Mouse (Mus musculus) neural tube, embryonic 15.5 days (tissue): ENCODE results near the gene Nadk2. TPM values are rescaled to one million over a fixed set of nuclear protein-coding genes. Genes with fewer than 3 reads are reported as not detected.

ENCODE experiments used
- ATAC-seq: fragments of 200-750 bp; cut with Nextera tagmentation; 2 replicates; pipeline ENCODE4 v1.8.0; 2017; ENCODE audit warnings: mild to moderate bottlenecking, moderate TSS enrichment, moderate library complexity; ENCODE audit not compliant: low FRiP score
- H3K27ac ChIP-seq: fragments of 300-500 bp; sonication (generic); replicated peaks from 2 replicates; pipeline ENCODE4 v1.5.1; 2015; ENCODE audit warnings: mild to moderate bottlenecking, inconsistent platforms
- H3K27me3 ChIP-seq: fragments of 300-500 bp; sonication (generic); replicated peaks from 2 replicates; pipeline ENCODE4 v1.6.1; 2015; ENCODE audit warnings: inconsistent platforms
- H3K36me3 ChIP-seq: fragments of 300-500 bp; sonication (generic); 2 replicates; pipeline ENCODE4 v1.6.1; 2015; ENCODE audit warnings: inconsistent platforms
- H3K4me1 ChIP-seq: fragments of 300-500 bp; sonication (generic); 2 replicates; pipeline ENCODE4 v1.6.1; 2015; ENCODE audit warnings: inconsistent platforms
- H3K4me2 ChIP-seq: fragments of 300-500 bp; sonication (generic); 2 replicates; pipeline ENCODE4 v1.6.1; 2015; ENCODE audit warnings: inconsistent platforms, mild to moderate bottlenecking, moderate library complexity
- H3K4me3 ChIP-seq: fragments of 300-500 bp; sonication (generic); replicated peaks from 2 replicates; pipeline ENCODE4 v1.5.1; 2015; ENCODE audit warnings: mild to moderate bottlenecking, inconsistent platforms
- H3K9ac ChIP-seq: fragments of 300-500 bp; sonication (generic); replicated peaks from 2 replicates; pipeline ENCODE4 v1.6.1; 2015; ENCODE audit warnings: mild to moderate bottlenecking, inconsistent platforms
- H3K9me3 ChIP-seq: fragments of 300-500 bp; sonication (generic); replicated peaks from 2 replicates; pipeline ENCODE4 v1.6.1; 2016; ENCODE audit warnings: inconsistent platforms
- WGBS: fragments of 180-500 bp; shearing (Covaris S2); methylation state at CpG from one replicate; pipeline ENCODE4 v1.1.7; 2015; ENCODE audit warnings: mixed read lengths; 5-methylcytosine and 5-hydroxymethylcytosine counted together
- polyA plus RNA-seq: library from polyadenylated mRNA; unstranded; fragments of >200 nt; fragmentation: Nextera tagmentation; extraction: Ambion mirVana; gene quantifications from 2 replicates; pipeline ENCODE4 v1.2.1, GENCODE M21; 2015

The Nadk2 gene
- 26.9 and 29.6 TPM in 2 replicates for polyA plus RNA-seq

- Histone ChIP-seq H3K4me1 (peaks cover 42% of the 10 kb centered on the region), H3K4me3 (peak within 1 kb of the TSS; percentile 96), H3K27ac (peak within 1 kb of the TSS; percentile 95), H3K36me3 (no peaks in the 10 kb centered on the region), H3K4me2 (peak within 1 kb of the TSS; percentile 84), H3K9me3 (no peaks in the 10 kb centered on the region), H3K9ac (peak within 1 kb of the TSS; percentile 88), H3K27me3 (no peaks in the 10 kb centered on the region)
- ATAC-seq = peak; percentile 98
- under 1% methylated on average over 38 of the region's 54 CpGs for WGBS
These were observed at the start of gene Nadk2 for GRCm38 (mm10) chr15:9070912-9071555. TSS of gene Nadk2 (plus strand) at chr15:9071260.

GRCm38 (mm10) chr15:9055704-9056103 lies 15.4 kb upstream of the Nadk2 start:
- no peak overlapping the region for H3K9ac ChIP-seq
- H3K36me3 ChIP-seq = no peaks in the 10 kb centered on the region
- no peak overlapping the region for H3K4me3 ChIP-seq
- H3K27ac ChIP-seq = no peak overlapping the region
- no peaks in the 10 kb centered on the region for H3K9me3 ChIP-seq
- no peak overlapping the region for H3K4me2 ChIP-seq
- no peaks in the 10 kb centered on the region for H3K4me1 ChIP-seq
- ATAC-seq = no peak
- H3K27me3 ChIP-seq = no peaks in the 10 kb centered on the region

- no peak overlapping the region for H3K4me3 ChIP-seq
- no peak overlapping the region for H3K27ac ChIP-seq
- no peaks in the 10 kb centered on the region for H3K4me1 ChIP-seq
- H3K27me3 ChIP-seq = no peaks in the 10 kb centered on the region
- H3K9me3 ChIP-seq = no peaks in the 10 kb centered on the region
- WGBS = 85% methylated on average over 2 of the region's 2 CpGs
- no peaks in the 10 kb centered on the region for H3K36me3 ChIP-seq
- H3K4me2 ChIP-seq = no peak overlapping the region
- no peak overlapping the region for H3K9ac ChIP-seq
- ATAC-seq = no peak
These were observed 11.2 kb upstream of the Nadk2 start for GRCm38 (mm10) chr15:9059856-9060255.

GRCm38 (mm10) chr15:9061150-9061882 lies 9.7 kb upstream of the Nadk2 start:
- H3K4me3 ChIP-seq = no peak overlapping the region
- H3K9me3 ChIP-seq = no peaks in the 10 kb centered on the region
- H3K27ac ChIP-seq = no peak overlapping the region
- no peak overlapping the region for H3K4me2 ChIP-seq
- WGBS = 51% methylated on average over 7 of the region's 7 CpGs
- no peak overlapping the region for H3K9ac ChIP-seq
- H3K27me3 ChIP-seq = no peaks in the 10 kb centered on the region
- H3K4me1 ChIP-seq = no peaks in the 10 kb centered on the region
- ATAC-seq = peak; percentile 50; the same call in 1 of the 2 replicates
- no peaks in the 10 kb centered on the region for H3K36me3 ChIP-seq

- Histone ChIP-seq H3K4me1 (peaks cover 24% of the 10 kb centered on the region), H3K9me3 (no peaks in the 10 kb centered on the region), H3K36me3 (no peaks in the 10 kb centered on the region), H3K4me2 (no peak overlapping the region), H3K9ac (no peak overlapping the region), H3K27me3 (no peaks in the 10 kb centered on the region), H3K4me3 (no peak overlapping the region), H3K27ac (no peak overlapping the region)
- ATAC-seq = no peak
- WGBS = 91% methylated on average over 4 of the region's 4 CpGs
These were observed 2.2 kb upstream of the Nadk2 start for GRCm38 (mm10) chr15:9068881-9069280.

GRCm38 (mm10) chr15:9070353-9070752 lies 707 bp upstream of the Nadk2 start:
- Histone ChIP-seq H3K4me2 (peak overlapping the region; percentile 84), H3K9ac (peak overlapping the region; percentile 88), H3K27me3 (no peaks in the 10 kb centered on the region), H3K4me1 (peaks cover 36% of the 10 kb centered on the region), H3K36me3 (no peaks in the 10 kb centered on the region), H3K9me3 (no peaks in the 10 kb centered on the region), H3K27ac (peak overlapping the region; percentile 95), H3K4me3 (peak overlapping the region; percentile 96)
- 0 out of 2 replicates have a peak, but pooled peaks have one; percentile 4 for ATAC-seq
- 0% methylated on average over 3 of the region's 3 CpGs for WGBS

GRCm38 (mm10) chr15:9071556-9072544 lies 790 bp downstream of the Nadk2 start:
- Histone ChIP-seq H3K36me3 (no peaks in the 10 kb centered on the region), H3K9me3 (no peaks in the 10 kb centered on the region), H3K9ac (peak overlapping the region; percentile 88), H3K4me2 (peak overlapping the region; percentile 84), H3K4me1 (peaks cover 44% of the 10 kb centered on the region), H3K4me3 (peak overlapping the region; percentile 96), H3K27ac (peak overlapping the region; percentile 95), H3K27me3 (no peaks in the 10 kb centered on the region)
- under 1% methylated on average over 49 of the region's 66 CpGs for WGBS
- ATAC-seq = peak; percentile 71

GRCm38 (mm10) chr15:9072630-9073029 lies 1.6 kb downstream of the Nadk2 start:
- no peaks in the 10 kb centered on the region for H3K9me3 ChIP-seq
- peak overlapping the region; percentile 84 for H3K4me2 ChIP-seq
- no peaks in the 10 kb centered on the region for H3K36me3 ChIP-seq
- H3K4me3 ChIP-seq = peak overlapping the region; percentile 96
- peak overlapping the region; percentile 88 for H3K9ac ChIP-seq
- no peak overlapping the region for H3K27ac ChIP-seq
- H3K4me1 ChIP-seq = peaks cover 44% of the 10 kb centered on the region
- ATAC-seq = no peak
- no peaks in the 10 kb centered on the region for H3K27me3 ChIP-seq
- 38% methylated on average over 5 of the region's 5 CpGs for WGBS

- WGBS = 58% methylated on average over 12 of the region's 12 CpGs
- no peak for ATAC-seq
- Histone ChIP-seq H3K36me3 (no peaks in the 10 kb centered on the region), H3K4me2 (peak overlapping the region; percentile 84), H3K4me3 (peak overlapping the region; percentile 96), H3K4me1 (peaks cover 44% of the 10 kb centered on the region), H3K9me3 (no peaks in the 10 kb centered on the region), H3K27ac (no peak overlapping the region), H3K27me3 (no peaks in the 10 kb centered on the region), H3K9ac (no peak overlapping the region)
These were observed 2.1 kb downstream of the Nadk2 start for GRCm38 (mm10) chr15:9073067-9073608.

GRCm38 (mm10) chr15:9073684-9074083 lies 2.6 kb downstream of the Nadk2 start:
- no peak overlapping the region for H3K27ac ChIP-seq
- no peaks in the 10 kb centered on the region for H3K27me3 ChIP-seq
- 78% methylated on average over 5 of the region's 5 CpGs for WGBS
- no peak for ATAC-seq
- no peaks in the 10 kb centered on the region for H3K36me3 ChIP-seq
- H3K4me3 ChIP-seq = 0 out of 2 replicates have a peak overlapping the region, but pooled peaks have one; percentile 4
- peak overlapping the region; percentile 84; the same call in 1 of the 2 replicates for H3K4me2 ChIP-seq
- no peaks in the 10 kb centered on the region for H3K9me3 ChIP-seq
- peaks cover 44% of the 10 kb centered on the region for H3K4me1 ChIP-seq
- no peak overlapping the region for H3K9ac ChIP-seq

- H3K4me2 ChIP-seq = no peak overlapping the region
- H3K36me3 ChIP-seq = no peaks in the 10 kb centered on the region
- no peak for ATAC-seq
- H3K4me1 ChIP-seq = peaks cover 46% of the 10 kb centered on the region
- no peaks in the 10 kb centered on the region for H3K9me3 ChIP-seq
- 18% methylated on average over 2 of the region's 2 CpGs for WGBS
- no peak overlapping the region for H3K9ac ChIP-seq
- no peak overlapping the region for H3K4me3 ChIP-seq
- no peaks in the 10 kb centered on the region for H3K27me3 ChIP-seq
- H3K27ac ChIP-seq = no peak overlapping the region
These were observed 3.1 kb downstream of the Nadk2 start for GRCm38 (mm10) chr15:9074139-9074538.
